Mouse (Mus musculus) G1E (cell line): Measurements from ENCODE around the gene Ints5. TPM values are rescaled to one million over a fixed set of nuclear protein-coding genes. Genes with fewer than 3 reads are reported as not detected.
A peak's percentile ranks its signal among the peaks of the same experiment; 100 is the strongest.

Source experiments
- ATAC-seq: 2 replicates; pipeline ENCODE4 v1.8.0; 2016; ENCODE audit warnings: mild to moderate bottlenecking; ENCODE audit not compliant: insufficient number of reproducible peaks, poor library complexity, low FRiP score, severe bottlenecking; ENCODE audit errors: extremely low read depth
- DNase-seq: peaks from one replicate; pipeline ENCODE4 v3.0.0; 2012; ENCODE audit warnings: low spot score
- H3K27me3 ChIP-seq: 2 replicates; pipeline ENCODE4 v1.6.1; 2012; ENCODE audit warnings: mild to moderate bottlenecking, low read length, inconsistent platforms; ENCODE audit not compliant: insufficient read depth
- H3K36me3 ChIP-seq: replicated peaks from 2 replicates; pipeline ENCODE3; 2012; ENCODE audit warnings: mild to moderate bottlenecking, inconsistent platforms
- H3K4me1 ChIP-seq: 2 replicates; pipeline ENCODE4 v1.6.1; 2012; ENCODE audit warnings: low read depth, low read length, inconsistent platforms, mixed read lengths; ENCODE audit not compliant: insufficient read depth
- H3K4me3 ChIP-seq: 2 replicates; pipeline ENCODE4 v1.5.1; 2012; ENCODE audit warnings: low read depth, mild to moderate bottlenecking, inconsistent platforms, low read length, moderate library complexity, mixed read lengths
- H3K9me3 ChIP-seq: replicated peaks from 2 replicates; pipeline ENCODE4 v1.6.1; 2012; ENCODE audit warnings: inconsistent platforms
- CTCF ChIP-seq: IDR thresholded peaks from 2 replicates; pipeline ENCODE4 v1.5.1; 2012; ENCODE audit warnings: low read depth, low read length, inconsistent platforms, mixed read lengths
- GATA1 ChIP-seq: IDR thresholded peaks from 2 replicates; pipeline ENCODE4 v1.6.1; 2012; ENCODE audit warnings: borderline replicate concordance, low read length, inconsistent platforms, mixed read lengths
- GATA2 ChIP-seq: IDR thresholded peaks from 2 replicates; pipeline ENCODE4 v1.6.1; 2012; ENCODE audit warnings: low read depth, low read length, inconsistent platforms, borderline replicate concordance
- POLR2AphosphoS5 ChIP-seq: IDR thresholded peaks from 2 replicates; pipeline ENCODE4 v1.6.1; 2012; ENCODE audit warnings: low read depth, low read length, inconsistent platforms; ENCODE audit not compliant: insufficient replicate concordance
- TAL1 ChIP-seq: conservative IDR thresholded peaks from 2 replicates; pipeline ENCODE4 v1.6.1; 2012; ENCODE audit warnings: low read depth, low read length, inconsistent platforms, mixed read lengths
- polyA plus RNA-seq: library from polyadenylated mRNA; stranded (reverse); fragments of >175 nt; gene quantifications from 2 replicates; pipeline ENCODE4 v1.2.3, GENCODE M21; 2012
- total RNA-seq, 2 experiments: library from RNA; stranded (forward) in 1 of 2; stranded (reverse) in 1 of 2; fragments of 200-1000 nt in 1 of 2; fragments of >200 nt in 1 of 2; fragmentation: Nextera tagmentation in 1 of 2; gene quantifications; 2 replicates each; pipeline ENCODE4 v1.2.3; 2014 to 2017

The Ints5 gene
- total and polyA plus RNA-seq, 3 experiments = 16.6 to 64.0 (median 35.7) TPM

DNA sequence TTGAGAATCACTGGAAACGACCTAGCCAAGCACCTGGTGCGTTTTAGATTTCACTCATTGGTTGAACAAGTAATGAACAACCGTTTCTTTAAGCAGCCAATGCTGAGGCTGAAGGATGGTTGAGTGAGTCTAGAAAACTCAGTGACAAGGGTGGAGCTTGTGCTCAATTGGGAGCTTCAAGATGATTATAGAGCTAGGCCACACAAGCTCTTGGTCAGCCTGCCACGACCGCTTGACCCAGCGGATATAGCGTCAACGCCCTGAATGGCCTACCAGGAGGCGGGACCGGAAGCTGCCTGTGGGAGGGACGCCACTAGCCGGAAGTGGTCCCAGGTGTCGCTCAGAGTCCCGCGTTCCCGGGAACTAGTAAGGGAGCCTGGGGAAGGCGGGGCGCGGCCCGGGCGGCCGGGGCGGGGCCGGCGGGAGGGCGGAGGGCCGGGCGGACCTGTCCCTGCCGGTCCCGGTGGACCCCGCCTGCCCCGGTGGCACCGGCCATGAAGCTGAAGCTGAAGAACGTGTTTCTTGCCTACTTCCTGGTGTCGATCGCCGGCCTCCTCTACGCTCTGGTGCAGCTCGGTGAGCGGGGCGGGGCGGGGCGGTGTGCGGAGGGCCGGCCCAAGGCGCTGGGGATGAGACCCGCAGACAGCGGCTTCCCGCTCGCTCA is 27.4 kb downstream of the Ints5 start, which contains the start of gene B3gat3:
B3gat3 (plus strand) TSS at position 302 of the 664 bp plus-strand sequence.
- peak; percentile 85 for ATAC-seq
- Histone ChIP-seq H3K4me3 (peak within 1 kb of the TSS; percentile 85), H3K4me1 (peaks cover 53% of the 10 kb centered on the region), H3K9me3 (no peaks in the 10 kb centered on the region), H3K27me3 (no peaks in the 10 kb centered on the region), H3K36me3 (peaks cover 53% of the 10 kb centered on the region)
- TF ChIP-seq TAL1 = no peak
- no peak for TF ChIP-seq CTCF
- no peak for TF ChIP-seq GATA2
- no peak for TF ChIP-seq POLR2AphosphoS5
- TF ChIP-seq GATA1 = no peak
- DNase-seq = peak; percentile 74

DNA sequence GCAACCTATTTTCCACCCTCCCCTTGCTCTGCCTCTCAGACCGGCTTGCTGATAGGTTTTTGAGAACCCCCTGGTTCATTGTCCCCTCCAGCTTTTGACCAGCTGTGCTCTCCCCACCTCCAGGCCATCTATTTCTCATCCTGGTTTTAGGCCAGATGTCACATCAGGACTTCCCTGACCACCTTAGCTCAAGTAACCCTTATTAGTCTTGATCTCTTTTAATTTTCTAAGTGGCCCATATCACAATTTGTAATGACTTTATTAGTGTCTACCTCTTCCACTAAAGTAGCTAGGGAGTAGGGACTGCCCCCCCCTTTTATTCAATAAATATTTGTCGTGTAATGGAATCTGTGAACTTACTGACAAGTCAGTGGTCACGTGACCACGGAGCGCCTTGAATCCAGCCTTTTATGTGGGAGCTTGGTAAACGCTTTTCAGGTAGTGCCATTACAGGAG is 28.1 kb downstream of the Ints5 start:
- TF ChIP-seq CTCF (no peak), POLR2AphosphoS5 (no peak), GATA1 (no peak), TAL1 (no peak), GATA2 (no peak)
- no peak for ATAC-seq
- H3K9me3 ChIP-seq = no peaks in the 10 kb centered on the region

GRCm38 (mm10) chr19:8921741-8922140 is 28.9 kb downstream of the Ints5 start:
- ATAC-seq = no peak
- Histone ChIP-seq H3K4me1 (peaks cover 69% of the 10 kb centered on the region), H3K36me3 (peaks cover 53% of the 10 kb centered on the region), H3K27me3 (no peaks in the 10 kb centered on the region), H3K9me3 (no peaks in the 10 kb centered on the region), H3K4me3 (peak overlapping the region; percentile 85)
- TF ChIP-seq POLR2AphosphoS5 (no peak), TAL1 (no peak), CTCF (no peak), GATA1 (no peak), GATA2 (no peak)
- no peak for DNase-seq

More for the DNA sequence above, 28.1 kb downstream of the Ints5 start:
- Histone ChIP-seq H3K36me3 (peaks cover 53% of the 10 kb centered on the region), H3K4me1 (peaks cover 60% of the 10 kb centered on the region), H3K4me3 (peak overlapping the region; percentile 85), H3K27me3 (no peaks in the 10 kb centered on the region)
- DNase-seq = no peak

GRCm38 (mm10) chr19:8926766-8927165 is 34.0 kb downstream of the Ints5 start:
- Histone ChIP-seq H3K36me3 (peaks cover 75% of the 10 kb centered on the region), H3K27me3 (no peaks in the 10 kb centered on the region), H3K4me1 (peaks cover 93% of the 10 kb centered on the region), H3K9me3 (no peaks in the 10 kb centered on the region), H3K4me3 (peak overlapping the region; percentile 66; the same call in 1 of the 2 replicates)
- ATAC-seq = no peak
- no peak for DNase-seq
- TF ChIP-seq GATA2 = no peak
- no peak for TF ChIP-seq GATA1
- TF ChIP-seq TAL1 = no peak
- TF ChIP-seq CTCF = no peak

- Histone ChIP-seq H3K27me3 (no peaks in the 10 kb centered on the region), H3K4me3 (peak overlapping the region; percentile 90), H3K4me1 (peaks cover 86% of the 10 kb centered on the region), H3K36me3 (peaks cover 76% of the 10 kb centered on the region), H3K9me3 (no peaks in the 10 kb centered on the region)
- 0 out of 2 replicates have a peak, but pooled peaks have one; percentile 11 for TF ChIP-seq GATA2
- peak; percentile 96 for TF ChIP-seq TAL1
- no peak for TF ChIP-seq GATA1
- TF ChIP-seq CTCF = no peak
- no peak for TF ChIP-seq POLR2AphosphoS5
- ATAC-seq (peak; percentile 73), DNase-seq (peak; percentile 75)
Measured at GRCm38 (mm10) chr19:8927891-8928525, 35.2 kb downstream of the Ints5 start.

DNA sequence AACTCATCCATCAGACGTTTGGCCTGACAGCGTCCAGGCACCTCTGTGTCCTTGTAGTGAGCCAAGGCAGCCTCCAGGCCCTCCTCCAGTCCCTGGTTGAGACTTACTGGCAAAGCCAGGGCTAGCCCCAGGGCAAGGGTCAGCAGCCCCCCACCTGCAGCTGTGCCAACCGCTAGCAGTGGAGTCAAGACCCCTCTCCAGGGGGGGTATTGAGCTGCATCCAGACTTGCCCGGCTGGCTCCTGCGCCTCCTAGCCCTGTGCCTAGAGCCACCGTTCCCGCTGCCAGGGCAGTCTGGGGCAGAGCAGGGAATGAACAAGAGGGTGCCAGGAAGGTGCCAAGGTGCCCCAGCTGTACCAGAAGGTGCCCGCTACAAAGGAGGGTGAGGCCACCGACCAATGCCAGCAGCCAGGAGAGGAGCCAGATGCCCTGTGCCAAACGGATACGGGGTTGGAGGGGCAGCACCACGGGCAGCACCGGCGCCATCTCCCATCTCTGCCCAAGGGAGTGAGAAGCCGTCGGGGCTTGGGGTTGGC is 36.0 kb downstream of the Ints5 start:
- H3K36me3 ChIP-seq = peaks cover 76% of the 10 kb centered on the region
- H3K27me3 ChIP-seq = no peaks in the 10 kb centered on the region
- no peaks in the 10 kb centered on the region for H3K9me3 ChIP-seq
- peaks cover 86% of the 10 kb centered on the region for H3K4me1 ChIP-seq
- H3K4me3 ChIP-seq = peak overlapping the region; percentile 90
- DNase-seq (peak; percentile 38), ATAC-seq (no peak)
- TF ChIP-seq CTCF (no peak), TAL1 (no peak), GATA2 (no peak), POLR2AphosphoS5 (no peak), GATA1 (no peak)
